Mouse (Mus musculus): ENCODE measurements around the gene Aspa.

Aspa gene

GRCm38 (mm10) chr11:73258664-73259063, 70.7 kb downstream of the Aspa start:
- intact Hi-C loops (cut with DNase I), result no loop called here

DNA sequence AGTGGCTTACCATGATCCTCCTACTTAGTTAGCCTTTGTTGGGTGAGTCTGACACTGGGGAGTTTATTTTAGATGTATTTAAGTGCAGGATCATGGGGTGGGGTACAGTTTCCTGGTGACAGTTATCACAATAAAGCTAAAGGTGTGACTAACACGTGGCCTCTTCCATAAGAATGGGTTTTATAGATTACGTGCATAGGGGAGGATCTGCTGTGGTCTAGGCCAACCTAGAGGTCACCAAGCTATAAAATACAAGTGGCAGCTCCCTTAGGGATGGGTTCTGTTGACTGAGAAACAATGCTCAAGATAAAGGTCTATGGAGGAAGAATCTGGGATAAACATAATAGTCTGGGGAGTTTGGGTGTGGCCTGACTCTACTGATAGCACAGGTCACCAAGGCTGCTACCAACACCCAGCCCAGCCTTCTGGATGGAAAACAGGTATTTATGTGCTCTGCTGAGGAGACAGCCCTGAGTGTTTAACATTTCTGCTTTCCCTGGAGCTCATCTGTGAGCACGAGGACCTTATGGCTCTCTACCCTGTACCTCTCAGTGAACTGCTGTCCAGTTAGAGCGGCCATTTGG, 71.9 kb downstream of the Aspa start:
- intact Hi-C loops (cut with DNase I), result no loop called here

Data from adrenal gland (tissue).